Mouse (Mus musculus) bone marrow macrophage, adult 2 months (primary cell): ENCODE results near the gene Agpat2. TPM values are rescaled to one million over a fixed set of nuclear protein-coding genes. Genes with fewer than 3 reads are reported as not detected.
A peak's percentile ranks its signal among the peaks of the same experiment; 100 is the strongest.

ENCODE experiments used
- H3K27ac ChIP-seq: 2 replicates; pipeline ENCODE4 v1.5.1; 2012; ENCODE audit warnings: low read depth, low read length; ENCODE audit not compliant: insufficient read depth
- H3K4me1 ChIP-seq: 2 replicates; pipeline ENCODE4 v1.6.1; 2012; ENCODE audit warnings: low read length; ENCODE audit not compliant: control insufficient read depth, insufficient read depth
- H3K4me3 ChIP-seq: 2 replicates; pipeline ENCODE4 v1.5.1; 2012; ENCODE audit warnings: mild to moderate bottlenecking, low read length, moderate library complexity; ENCODE audit not compliant: insufficient read depth
- CTCF ChIP-seq: IDR thresholded peaks from 2 replicates; pipeline ENCODE4 v1.5.1; 2012; ENCODE audit warnings: low read depth, mild to moderate bottlenecking, low read length, moderate library complexity
- POLR2A ChIP-seq: IDR thresholded peaks from 2 replicates; pipeline ENCODE4 v1.6.1; 2012; ENCODE audit warnings: mild to moderate bottlenecking, low read depth, low read length, borderline replicate concordance
- polyA plus RNA-seq: library from polyadenylated mRNA; stranded (reverse); fragments of >200 nt; gene quantifications from 2 replicates; pipeline ENCODE4 v1.2.4, GENCODE M21; 2012; ENCODE audit not compliant: missing spikeins, insufficient read depth, insufficient read length

The Agpat2 gene
- polyA plus RNA-seq, 1 experiment = 35.3 TPM

- H3K4me1 ChIP-seq = no peaks in the 10 kb centered on the region
- TF ChIP-seq CTCF (no peak), POLR2A (no peak)
- peak overlapping the region; percentile 65 for H3K4me3 ChIP-seq
- H3K27ac ChIP-seq = no peak overlapping the region
These were observed 17.2 kb downstream of the Agpat2 start for GRCm38 (mm10) chr2:26587044-26587405.

GRCm38 (mm10) chr2:26586294-26587043 is 17.7 kb downstream of the Agpat2 start, which contains the start of gene Gm20532:
Gm20532 (plus strand) TSS chr2:26586639.
- no peak within 1 kb of the TSS for H3K27ac ChIP-seq
- peak; percentile 56 for TF ChIP-seq CTCF
- TF ChIP-seq POLR2A = no peak
- H3K4me1 ChIP-seq = no peaks in the 10 kb centered on the region
- H3K4me3 ChIP-seq = peak within 1 kb of the TSS; percentile 65

- TF ChIP-seq POLR2A = no peak
- TF ChIP-seq CTCF = no peak
- no peak overlapping the region for H3K27ac ChIP-seq
- no peak overlapping the region for H3K4me3 ChIP-seq
- no peaks in the 10 kb centered on the region for H3K4me1 ChIP-seq
These were observed 18.5 kb downstream of the Agpat2 start for GRCm38 (mm10) chr2:26585713-26586112.

GRCm38 (mm10) chr2:26583640-26584039 is 20.6 kb downstream of the Agpat2 start:
- H3K27ac ChIP-seq = no peak overlapping the region
- TF ChIP-seq POLR2A (no peak), CTCF (no peak)
- no peak overlapping the region for H3K4me3 ChIP-seq
- peaks cover 6% of the 10 kb centered on the region for H3K4me1 ChIP-seq

GRCm38 (mm10) chr2:26582741-26583140 is 21.5 kb downstream of the Agpat2 start:
- TF ChIP-seq POLR2A = no peak
- TF ChIP-seq CTCF = no peak
- Histone ChIP-seq H3K4me3 (no peak overlapping the region), H3K27ac (no peak overlapping the region), H3K4me1 (peaks cover 14% of the 10 kb centered on the region)

- no peak overlapping the region for H3K4me3 ChIP-seq
These were observed 22.0 kb downstream of the Agpat2 start for GRCm38 (mm10) chr2:26582203-26582602.

GRCm38 (mm10) chr2:26580751-26581150 is 23.5 kb downstream of the Agpat2 start:
- Histone ChIP-seq H3K4me3 (no peak overlapping the region), H3K27ac (no peak overlapping the region), H3K4me1 (peaks cover 16% of the 10 kb centered on the region)
- TF ChIP-seq CTCF = no peak
- TF ChIP-seq POLR2A = no peak

More at GRCm38 (mm10) chr2:26582203-26582602, 22.0 kb downstream of the Agpat2 start:
- peaks cover 16% of the 10 kb centered on the region for H3K4me1 ChIP-seq
- TF ChIP-seq POLR2A (no peak), CTCF (no peak)
- no peak overlapping the region for H3K27ac ChIP-seq

- TF ChIP-seq CTCF = no peak
- no peak for TF ChIP-seq POLR2A
- no peak within 1 kb of the TSS for H3K4me3 ChIP-seq
- peaks cover 16% of the 10 kb centered on the region for H3K4me1 ChIP-seq
- H3K27ac ChIP-seq = peak within 1 kb of the TSS; percentile 35
These were observed 24.5 kb downstream of the Agpat2 start, which contains the start of gene Egfl7 for GRCm38 (mm10) chr2:26579714-26580113. Egfl7 (plus strand) TSS chr2:26580014.

- no peak overlapping the region for H3K4me3 ChIP-seq
- TF ChIP-seq POLR2A (no peak), CTCF (no peak)
- H3K27ac ChIP-seq = peak overlapping the region; percentile 62
- H3K4me1 ChIP-seq = peaks cover 16% of the 10 kb centered on the region
These were observed 25.8 kb downstream of the Agpat2 start for GRCm38 (mm10) chr2:26578369-26578768.

GRCm38 (mm10) chr2:26576462-26576861 is 27.8 kb downstream of the Agpat2 start:
- H3K27ac ChIP-seq = no peak overlapping the region
- peaks cover 16% of the 10 kb centered on the region for H3K4me1 ChIP-seq
- H3K4me3 ChIP-seq = no peak overlapping the region
- TF ChIP-seq POLR2A (no peak), CTCF (no peak)

GRCm38 (mm10) chr2:26575865-26576264 is 28.4 kb downstream of the Agpat2 start:
- Histone ChIP-seq H3K4me1 (peaks cover 16% of the 10 kb centered on the region), H3K4me3 (no peak overlapping the region), H3K27ac (no peak overlapping the region)
- TF ChIP-seq CTCF = no peak
- no peak for TF ChIP-seq POLR2A

- peaks cover 16% of the 10 kb centered on the region for H3K4me1 ChIP-seq
These were observed 28.8 kb downstream of the Agpat2 start for GRCm38 (mm10) chr2:26575378-26575777.

More at GRCm38 (mm10) chr2:26575378-26575777, 28.8 kb downstream of the Agpat2 start:
- no peak overlapping the region for H3K4me3 ChIP-seq
- no peak overlapping the region for H3K27ac ChIP-seq
- TF ChIP-seq POLR2A (no peak), CTCF (no peak)
